Mouse (Mus musculus) R1 (cell line): Measurements from ENCODE around the gene Cul4a.

Experiments used
- DNase-seq: peaks from one replicate; pipeline ENCODE4 v3.0.0-alpha.2; 2018; ENCODE audit warnings: low read depth, low spot score

Cul4a gene

DNA sequence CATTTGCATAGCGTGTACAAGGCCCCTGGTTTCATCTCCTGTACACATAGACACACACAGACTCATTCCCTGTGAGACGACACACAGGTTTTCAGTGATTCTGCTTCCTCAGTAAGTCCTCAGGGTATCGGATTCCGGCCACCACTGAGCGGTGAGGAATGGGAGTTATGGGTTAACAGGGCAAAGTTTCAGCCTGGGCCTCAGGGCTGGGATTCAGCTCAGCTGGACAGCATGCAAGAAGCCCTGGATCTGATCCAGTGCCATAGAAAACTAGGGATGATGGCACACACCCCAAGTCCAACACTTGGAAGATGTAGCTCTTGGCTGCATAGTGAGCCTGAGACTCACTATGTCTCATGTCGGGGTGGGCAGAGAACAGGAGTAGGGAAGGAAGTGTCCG is 74.5 kb downstream of the Cul4a start:
- no peak for DNase-seq

DNA sequence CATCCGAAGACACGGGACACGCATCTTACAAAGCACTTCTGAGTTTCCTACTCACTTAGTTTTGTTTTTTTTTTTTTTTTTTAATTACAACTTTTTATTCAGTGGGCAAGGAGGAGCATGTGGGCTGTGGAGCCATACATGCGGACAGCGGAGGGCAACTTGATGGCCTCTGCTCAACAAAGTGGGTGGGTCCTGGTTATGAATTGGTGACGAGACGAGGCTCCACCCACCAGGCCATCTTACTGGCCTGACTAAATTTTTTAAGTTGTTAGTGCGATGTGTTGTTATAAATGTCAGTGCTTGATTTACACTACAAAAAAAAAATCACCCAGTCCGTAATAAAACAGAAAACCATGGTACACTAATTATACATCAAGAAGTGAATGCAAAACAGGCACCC is 75.0 kb downstream of the Cul4a start:
- DNase-seq: no peak

DNA sequence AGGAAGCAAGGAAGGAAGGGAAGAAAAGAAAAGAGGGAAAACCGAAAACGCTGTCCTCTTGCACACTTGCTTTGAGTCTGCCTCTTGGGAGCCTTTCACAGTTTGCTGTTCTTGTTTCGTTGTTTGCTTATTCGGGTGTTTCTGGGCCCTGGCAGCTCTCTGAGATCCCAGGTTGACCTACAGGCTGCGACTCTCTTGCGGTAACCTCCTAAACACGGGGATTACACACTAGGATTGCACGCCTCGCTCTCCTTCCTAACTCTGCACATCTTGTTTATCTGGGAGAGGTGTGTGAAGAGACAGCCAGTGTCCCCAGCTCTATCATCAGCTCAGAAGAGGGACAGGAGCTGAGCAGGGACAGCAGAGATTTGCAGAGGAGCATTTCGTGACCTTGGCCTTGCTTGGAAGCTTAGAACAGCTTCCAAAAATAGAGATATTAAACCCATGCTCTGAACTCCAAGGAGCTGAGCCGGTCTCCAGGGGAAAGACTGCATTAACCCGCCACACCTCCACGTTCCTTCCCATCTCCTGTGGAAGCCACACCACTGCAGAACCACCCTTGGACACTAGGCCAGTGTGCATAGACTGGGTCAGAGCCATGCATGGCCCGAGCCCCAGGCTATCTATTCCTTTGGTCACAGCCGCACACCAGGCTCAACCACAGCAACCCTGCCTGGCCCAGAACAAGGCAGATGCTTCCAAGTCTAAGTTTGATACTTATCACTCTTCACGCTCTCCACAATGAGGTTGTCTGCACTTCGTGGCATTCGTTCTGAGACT is 75.7 kb downstream of the Cul4a start:
- DNase-seq: no peak

DNA sequence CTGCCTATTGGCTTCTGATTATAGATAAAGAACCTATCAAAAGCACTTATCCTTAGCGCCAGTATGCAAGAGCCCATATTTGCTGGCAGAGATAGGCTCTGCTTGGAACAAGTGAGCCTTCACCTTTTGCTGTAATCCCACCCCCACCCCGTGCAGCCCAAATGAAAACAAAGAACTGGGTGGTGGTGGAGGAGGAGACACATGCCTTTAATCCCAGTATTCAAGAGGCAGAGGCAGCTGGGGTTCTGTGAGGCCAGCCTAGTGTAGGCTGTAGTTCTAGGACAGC is 76.2 kb downstream of the Cul4a start:
- DNase-seq: no peak

DNA sequence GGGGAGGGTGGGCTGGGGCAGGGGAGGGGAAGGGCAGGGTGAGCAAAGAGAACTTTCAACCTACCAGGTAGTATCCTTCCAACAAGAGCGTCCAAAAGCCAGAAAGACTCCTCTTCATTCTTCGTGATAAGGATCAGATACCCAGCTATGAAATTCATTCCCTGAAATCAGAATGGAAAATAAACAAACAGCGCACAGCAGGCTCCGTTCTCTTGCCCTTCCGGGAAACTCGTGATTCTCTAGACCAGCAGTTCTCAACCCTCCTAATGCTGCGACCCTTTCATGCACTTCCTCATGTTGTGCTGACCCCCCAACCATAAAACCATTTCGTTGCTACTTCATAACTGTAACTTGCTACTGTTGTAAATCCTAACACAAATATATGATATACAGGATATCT is 81.4 kb downstream of the Cul4a start:
- DNase-seq: no peak

DNA sequence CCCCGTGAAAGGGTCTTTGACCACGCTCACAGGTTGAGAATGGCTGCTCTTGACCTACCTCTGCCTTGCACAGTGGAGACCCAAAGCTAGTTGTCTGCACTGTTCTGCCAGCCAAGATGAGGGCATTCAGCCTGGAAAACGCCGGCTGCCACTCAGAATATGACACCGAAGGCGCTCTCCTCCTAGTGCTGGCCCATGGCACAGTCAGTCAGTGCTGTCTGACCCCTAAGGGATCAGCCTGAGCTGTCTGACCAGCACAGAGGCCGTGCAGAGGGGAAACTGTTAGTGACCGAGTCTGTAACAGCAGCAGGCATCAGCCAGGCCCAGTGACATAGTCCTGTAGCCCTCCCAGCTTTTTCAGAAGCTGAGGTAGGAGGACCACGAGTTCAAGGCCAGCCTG is 81.8 kb downstream of the Cul4a start:
- DNase-seq: no peak

DNA sequence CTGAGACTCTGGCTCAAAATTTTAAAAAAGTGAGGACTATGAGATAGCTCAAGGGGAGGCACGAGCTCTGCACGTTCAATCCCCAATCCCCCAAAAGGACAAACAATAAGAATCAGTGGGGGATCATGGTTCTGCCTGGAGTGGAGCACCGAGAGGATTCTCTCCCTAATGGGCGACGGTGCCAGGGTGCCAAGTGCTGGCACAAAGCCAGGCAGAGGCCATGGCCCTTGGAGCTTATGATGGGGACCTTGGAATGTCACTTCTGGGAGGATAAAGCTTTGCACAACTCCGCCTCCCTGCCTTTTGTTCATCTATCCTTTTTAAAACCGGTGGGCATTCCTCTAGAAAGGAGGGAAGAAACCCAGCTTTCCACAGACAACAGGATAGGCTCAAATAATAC is 82.2 kb downstream of the Cul4a start:
- no peak for DNase-seq

DNA sequence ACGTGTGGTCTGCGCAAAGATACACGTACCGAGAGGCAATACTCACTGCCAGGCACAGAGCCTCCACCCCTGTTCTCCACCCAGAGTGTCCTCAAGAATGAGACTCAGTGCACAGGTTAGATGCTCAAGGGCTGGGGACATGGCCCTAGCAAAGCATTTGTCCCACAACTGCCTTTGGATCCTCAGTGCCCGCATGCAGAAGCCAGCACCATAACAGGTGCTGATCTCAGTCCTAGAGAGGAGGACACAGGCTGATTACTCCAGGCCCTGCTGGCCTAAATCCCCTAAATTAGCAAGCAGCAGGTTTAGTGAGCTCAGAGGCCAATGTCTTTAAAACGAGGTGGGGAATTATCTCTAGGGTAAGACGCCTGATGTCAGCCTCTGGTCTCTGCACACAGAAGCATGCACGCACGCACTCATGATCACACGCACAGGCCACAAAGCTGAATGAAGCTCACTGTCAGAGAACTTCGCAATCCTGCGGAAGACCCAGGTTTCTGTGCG is 82.7 kb downstream of the Cul4a start:
- DNase-seq: no peak

DNA sequence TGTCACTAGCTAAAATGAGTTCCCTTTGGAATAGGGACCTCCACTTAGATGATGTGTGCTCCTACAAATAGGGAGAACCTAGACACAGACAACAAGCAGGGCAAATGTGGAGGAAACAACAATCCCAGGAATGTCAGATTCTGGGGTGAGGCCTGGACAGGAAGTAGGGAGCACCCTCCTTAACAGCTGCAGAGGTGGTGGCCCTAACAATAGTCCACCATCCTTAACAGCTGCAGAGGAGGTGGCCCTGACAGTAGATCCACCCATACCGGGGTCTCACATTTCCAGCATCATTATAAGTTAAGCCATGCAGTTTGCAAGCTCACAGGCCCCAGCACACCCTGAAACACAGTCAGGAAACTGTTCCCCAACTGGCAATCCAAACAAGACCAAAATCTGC is 83.4 kb downstream of the Cul4a start:
- peak; percentile 53 for DNase-seq

DNA sequence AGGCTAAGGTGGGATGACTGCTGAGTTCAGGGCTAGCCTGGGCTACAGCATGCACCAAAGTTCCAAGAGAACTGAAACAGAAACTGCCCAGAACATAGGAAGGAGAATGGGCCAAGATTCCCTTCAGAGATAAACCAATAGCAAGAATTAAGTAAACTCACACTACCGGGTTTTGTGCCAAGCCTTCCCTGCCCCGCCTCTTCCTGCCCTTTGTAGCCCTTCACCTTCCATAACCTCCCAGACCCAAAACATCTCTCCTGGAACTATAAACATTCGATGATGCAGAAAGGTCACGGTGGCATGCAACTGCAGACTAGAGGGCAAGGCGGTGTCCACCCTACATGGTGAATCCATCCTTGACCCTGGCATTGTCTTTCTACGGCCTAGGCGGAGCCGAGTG is 84.8 kb downstream of the Cul4a start:
- DNase-seq: no peak

DNA sequence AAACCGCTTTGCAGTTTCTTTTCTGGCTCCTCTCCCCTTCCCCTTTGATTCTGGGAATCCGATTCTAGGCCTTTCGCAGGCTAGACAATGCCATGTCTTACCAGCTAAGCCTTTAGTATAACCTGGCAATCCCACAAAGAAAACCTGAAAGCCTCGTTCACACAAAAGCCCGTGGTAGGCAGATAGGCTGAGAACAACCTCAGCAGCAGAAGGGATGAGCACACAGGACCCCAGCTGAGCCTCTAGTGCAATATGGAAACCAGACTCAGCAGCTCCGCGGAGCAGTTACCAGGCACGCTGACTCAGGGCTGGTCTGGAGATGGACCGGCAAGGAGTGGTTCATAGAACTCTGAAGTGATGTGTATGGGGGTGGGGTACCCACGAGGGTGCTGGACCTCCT is 89.4 kb downstream of the Cul4a start:
- DNase-seq: peak; percentile 61

DNA sequence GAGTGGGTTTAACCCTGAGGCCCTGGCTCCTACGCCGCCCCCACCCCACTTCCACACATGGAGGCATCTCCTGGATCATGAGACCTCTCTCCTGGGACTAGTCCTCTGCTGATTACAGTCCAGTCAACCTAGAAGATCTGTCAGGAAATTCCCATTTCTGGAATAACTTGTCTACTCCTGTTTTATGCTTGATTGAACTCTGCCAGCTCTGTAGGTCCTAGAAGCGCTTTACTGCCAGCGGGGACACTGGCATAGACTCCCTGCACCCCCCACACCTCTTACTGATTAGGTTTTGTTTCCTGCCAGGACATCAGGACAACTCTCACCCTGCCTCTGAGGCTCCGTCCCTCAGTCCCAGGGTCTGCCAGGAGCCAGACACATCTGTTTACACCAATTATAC is 92.1 kb downstream of the Cul4a start:
- DNase-seq: no peak
